Mouse (Mus musculus) stomach, embryonic 16.5 days (tissue): ENCODE data around the gene Lgr4. TPM values are rescaled to one million over a fixed set of nuclear protein-coding genes. Genes with fewer than 3 reads are reported as not detected.

ENCODE experiments used
- polyA plus RNA-seq: library from polyadenylated mRNA; unstranded; fragments of >200 nt; fragmentation: Nextera tagmentation; extraction: Ambion mirVana; gene quantifications from 2 replicates; pipeline ENCODE4 v1.2.1, GENCODE M21; 2015

Gene Lgr4
- polyA plus RNA-seq, 1 experiment from 2014 or later = 18.2 TPM

Other genes with a start within 250 kb of the Lgr4 start
- gene Bdnf, start 242.9 kb upstream of the Lgr4 start, polyA plus RNA-seq = 1.5 and 1.9 TPM in 2 replicates
- 73.3 and 75.3 TPM in 2 replicates for gene Lin7c, start 26.8 kb upstream of the Lgr4 start, polyA plus RNA-seq
- 32.9 and 37.0 TPM in 2 replicates for gene Ccdc34, start 100.2 kb downstream of the Lgr4 start, polyA plus RNA-seq